Mouse (Mus musculus) cerebellum, postnatal 36 days (tissue): ENCODE results near the gene Gm49373.

Experiments
- DNase-seq, 2 experiments: peaks; one replicate each; pipeline ENCODE4 v3.0.0; 2021 to 2022; ENCODE audit warnings: mixed read lengths in 2 of 2

The Gm49373 gene

GRCm38 (mm10) chr9:21027774-21028290 lies 45.1 kb downstream of the Gm49373 start:
- DNase-seq, result no peak

GRCm38 (mm10) chr9:21026849-21027248 lies 46.0 kb downstream of the Gm49373 start:
- no peak for DNase-seq

GRCm38 (mm10) chr9:21025258-21025810 lies 47.6 kb downstream of the Gm49373 start:
- DNase-seq, result no peak

GRCm38 (mm10) chr9:21022726-21023125 lies 50.2 kb downstream of the Gm49373 start:
- no peak for DNase-seq

- DNase-seq, result no peak
Observed at GRCm38 (mm10) chr9:21022288-21022687, 50.6 kb downstream of the Gm49373 start.

- DNase-seq, result no peak
Observed at GRCm38 (mm10) chr9:21021363-21021762, 51.5 kb downstream of the Gm49373 start.

GRCm38 (mm10) chr9:21018600-21018999 lies 54.3 kb downstream of the Gm49373 start:
- DNase-seq, result no peak

- DNase-seq, result no peak
Observed at GRCm38 (mm10) chr9:21017177-21017575, 55.7 kb downstream of the Gm49373 start.

- DNase-seq, result no peak
Observed at GRCm38 (mm10) chr9:21016331-21017176, 56.3 kb downstream of the Gm49373 start.

GRCm38 (mm10) chr9:21015571-21016130 lies 57.2 kb downstream of the Gm49373 start, which contains the start of gene Icam1:
TSS of gene Icam1 (plus strand) at chr9:21015985.
- DNase-seq, result no peak

GRCm38 (mm10) chr9:21014691-21015570 lies 58.0 kb downstream of the Gm49373 start:
- DNase-seq, result no peak
